Mouse (Mus musculus) lung, adult 2 months (tissue): ENCODE results near the gene Cbs. TPM values are rescaled to one million over a fixed set of nuclear protein-coding genes. Genes with fewer than 3 reads are reported as not detected.

Experiments used
- DNase-seq: peaks from one replicate; pipeline ENCODE4 v3.0.0; 2022
- H3K4me1 ChIP-seq: fragments of 200-500 bp; 2 replicates; pipeline ENCODE4 v1.6.1; 2011; ENCODE audit warnings: low read length; ENCODE audit not compliant: control insufficient read depth, insufficient read depth
- H3K4me3 ChIP-seq: fragments of 200-500 bp; replicated peaks from 2 replicates; pipeline ENCODE3; 2011; ENCODE audit warnings: low read depth, mild to moderate bottlenecking, control low read depth, low read length; ENCODE audit errors: extremely low read depth
- CTCF ChIP-seq: fragments of 200-500 bp; IDR thresholded peaks from 2 replicates; pipeline ENCODE4 v1.5.1; 2011; ENCODE audit warnings: mild to moderate bottlenecking, low read length, control low read depth; ENCODE audit not compliant: insufficient read depth
- POLR2A ChIP-seq: fragments of 200-500 bp; IDR thresholded peaks from 2 replicates; pipeline ENCODE4 v1.6.1; 2011; ENCODE audit warnings: low read depth, mild to moderate bottlenecking, control low read depth, low read length, borderline replicate concordance; ENCODE audit errors: extremely low read depth
- WGBS: fragments of 180-500 bp; shearing (Covaris S2); methylation state at CpG from one replicate; pipeline ENCODE4 v1.1.7; 2018; 5-methylcytosine and 5-hydroxymethylcytosine counted together
- polyA plus RNA-seq: library from polyadenylated mRNA; depleted of rRNA; stranded (reverse); fragments of >200 nt; gene quantifications from 2 replicates; pipeline ENCODE4 v1.2.3, GENCODE M21; 2012

Cbs gene
- polyA plus RNA-seq, 1 experiment = 6.3 TPM

DNA sequence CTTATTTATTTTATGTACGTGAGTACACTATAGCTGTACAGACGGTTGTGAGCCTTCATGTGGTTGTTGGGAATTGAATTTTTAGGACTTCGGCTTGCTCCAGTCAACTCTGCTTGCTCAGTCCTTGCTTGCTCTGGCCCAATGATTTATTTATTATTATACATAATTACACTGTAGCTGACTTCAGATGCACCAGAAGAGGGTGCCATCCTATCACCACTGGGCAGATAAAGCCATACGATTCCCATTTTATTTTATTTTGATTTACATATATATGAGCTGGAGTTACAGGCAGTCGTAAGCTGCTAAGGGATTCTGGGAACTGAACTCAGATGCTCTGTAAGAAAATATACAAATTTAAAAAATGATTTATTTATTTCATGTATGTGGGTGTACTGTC is 65.3 kb downstream of the Cbs start:
- Histone ChIP-seq H3K4me1 (peaks cover 10% of the 10 kb centered on the region), H3K4me3 (no peak overlapping the region)
- no peak for TF ChIP-seq CTCF
- no peak for TF ChIP-seq POLR2A
- no peak for DNase-seq
- WGBS = 81% methylated on average over 5 of the region's 5 CpGs

DNA sequence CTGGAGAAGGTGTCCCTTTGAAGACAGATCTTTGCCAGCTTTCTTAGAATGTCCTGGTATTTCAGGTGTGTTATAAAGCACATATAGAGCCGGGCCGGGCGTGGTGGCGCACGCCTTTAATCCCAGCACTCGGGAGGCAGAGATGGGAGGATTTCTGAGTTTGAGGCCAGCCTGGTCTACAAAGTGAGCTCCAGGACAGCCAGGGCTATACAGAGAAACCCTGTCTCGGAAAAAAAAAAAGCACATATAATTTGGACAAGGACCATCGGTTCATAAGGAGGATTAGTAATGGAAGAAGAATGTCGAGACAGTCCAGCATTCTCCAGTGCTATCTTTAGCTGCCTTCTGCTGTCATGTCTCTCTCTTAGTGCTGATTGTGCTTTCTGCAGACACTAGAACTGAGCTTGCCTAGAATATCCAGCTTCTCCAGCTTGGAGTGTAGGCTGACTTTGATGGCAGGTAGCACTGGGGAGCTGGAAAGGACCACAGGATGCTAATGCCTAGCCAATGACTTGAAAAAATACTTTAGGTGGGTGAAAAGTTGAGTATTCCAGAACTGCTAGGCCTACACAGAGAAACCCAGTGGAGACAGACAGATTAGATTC is 66.6 kb downstream of the Cbs start:
- Histone ChIP-seq H3K4me3 (no peak overlapping the region), H3K4me1 (peaks cover 17% of the 10 kb centered on the region)
- no peak for TF ChIP-seq CTCF
- no peak for TF ChIP-seq POLR2A
- 73% methylated on average over 9 of the region's 9 CpGs for WGBS
- no peak for DNase-seq

DNA sequence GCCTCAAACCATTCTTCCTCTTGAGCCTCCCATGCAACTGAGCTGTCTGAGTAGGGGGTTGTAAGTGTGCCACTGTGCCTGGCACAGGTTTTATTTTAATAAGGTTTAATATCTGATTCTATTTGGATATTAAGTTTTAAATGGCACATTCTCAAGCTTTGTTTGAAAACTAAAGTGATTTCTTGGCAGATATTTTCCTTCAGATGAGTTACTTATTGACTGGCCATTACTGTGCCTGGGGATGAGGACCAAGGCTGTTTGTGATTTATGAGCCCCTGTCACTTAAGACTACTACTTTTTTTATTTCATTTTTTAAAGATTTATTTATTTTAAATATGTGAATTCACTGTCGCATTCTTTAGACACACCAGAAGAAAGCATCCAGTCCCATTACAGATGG is 67.3 kb downstream of the Cbs start:
- WGBS = 88% methylated on average over 1 of the region's 1 CpGs
- Histone ChIP-seq H3K4me1 (peaks cover 17% of the 10 kb centered on the region), H3K4me3 (no peak overlapping the region)
- no peak for DNase-seq
- TF ChIP-seq CTCF = no peak
- no peak for TF ChIP-seq POLR2A

DNA sequence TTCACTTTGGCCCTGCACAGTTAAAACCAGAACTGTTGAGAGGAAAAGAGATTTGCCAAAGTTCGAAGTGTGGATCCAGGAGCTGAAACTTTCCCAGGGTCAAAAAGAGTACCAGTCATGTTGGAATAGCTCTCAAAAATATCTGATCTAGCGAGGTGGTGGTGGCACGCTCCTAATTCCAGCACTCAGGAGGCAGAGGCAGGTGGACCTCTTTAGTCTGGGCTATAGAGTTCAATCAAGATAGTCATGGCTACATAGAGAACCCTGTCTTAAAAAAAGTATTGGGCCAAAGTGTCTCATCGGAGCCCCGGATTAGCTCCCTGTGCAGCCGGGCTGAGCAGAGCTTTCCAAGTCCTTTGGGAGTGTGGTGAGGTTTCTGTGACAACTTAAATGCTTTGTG is 70.8 kb downstream of the Cbs start:
- 56% methylated on average over 6 of the region's 6 CpGs for WGBS
- H3K4me1 ChIP-seq = peaks cover 21% of the 10 kb centered on the region
- H3K4me3 ChIP-seq = no peak overlapping the region
- DNase-seq = no peak
- no peak for TF ChIP-seq POLR2A
- TF ChIP-seq CTCF = no peak

DNA sequence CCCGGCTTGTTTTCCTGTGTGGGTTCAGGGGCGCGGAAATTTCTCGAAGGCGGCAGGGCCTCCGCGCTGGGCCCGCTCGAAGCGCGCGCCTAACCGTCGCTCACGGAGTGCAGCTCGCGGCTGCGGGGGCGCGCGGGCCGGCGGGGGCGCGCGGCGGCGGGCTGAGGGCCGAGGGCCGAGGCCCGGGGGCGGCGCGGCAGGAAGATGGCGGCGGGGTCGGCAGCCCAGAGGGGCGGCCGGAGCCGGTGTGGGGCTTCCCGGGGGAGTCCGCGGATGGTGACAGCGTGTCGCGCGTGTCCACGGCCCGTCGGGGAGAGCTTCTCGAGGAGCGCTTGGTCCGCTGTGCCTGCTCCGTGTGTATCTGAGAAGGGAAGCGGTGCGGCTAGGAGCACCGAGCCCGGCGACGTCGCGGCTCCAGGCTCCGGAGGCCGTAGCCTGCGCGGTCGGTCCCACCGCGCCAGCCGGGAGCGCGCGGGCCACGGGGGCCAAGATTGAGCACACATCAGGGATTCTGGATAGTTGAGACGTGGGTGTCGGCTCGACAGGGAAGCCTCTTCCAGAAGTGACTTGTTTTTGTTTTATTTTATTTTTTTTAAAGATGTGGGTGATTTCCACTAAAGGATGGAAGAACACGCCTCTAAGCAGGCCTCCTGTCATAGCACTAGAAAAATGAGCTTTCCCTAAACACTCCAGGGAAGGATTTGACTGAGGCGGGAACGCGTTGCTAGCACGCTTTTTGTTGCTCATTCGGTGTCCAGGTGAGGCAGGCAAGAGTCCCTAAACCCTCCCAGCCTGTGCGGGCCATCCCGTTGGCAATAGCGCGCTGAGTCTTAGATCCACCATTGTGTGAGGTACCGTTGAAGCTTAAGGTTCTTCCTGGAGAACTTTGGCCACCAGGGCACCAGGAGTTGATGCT is 71.6 kb downstream of the Cbs start:
- TF ChIP-seq CTCF (no peak), POLR2A (peak; percentile 19; the same call in 1 of the 2 replicates)
- under 1% methylated on average over 88 of the region's 88 CpGs for WGBS
- Histone ChIP-seq H3K4me3 (peak overlapping the region; percentile 88), H3K4me1 (peaks cover 21% of the 10 kb centered on the region)
- DNase-seq = peak; percentile 66

DNA sequence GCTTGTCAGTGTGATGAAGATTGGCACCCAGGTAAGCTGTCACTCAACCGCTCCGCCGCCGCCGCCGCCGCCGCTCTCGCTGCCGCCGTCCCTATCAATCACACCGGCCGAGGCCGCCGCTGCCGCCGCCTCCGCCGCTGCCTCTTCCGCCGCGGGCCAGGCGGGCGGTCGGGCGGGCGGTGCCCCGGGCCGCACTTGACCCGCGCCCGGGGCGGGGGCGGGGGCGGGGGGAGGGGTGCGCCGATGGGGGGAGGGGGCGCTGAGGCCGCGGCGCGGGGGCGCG is 72.2 kb downstream of the Cbs start:
- Histone ChIP-seq H3K4me3 (peak overlapping the region; percentile 88), H3K4me1 (peaks cover 21% of the 10 kb centered on the region)
- TF ChIP-seq POLR2A = no peak
- no peak for TF ChIP-seq CTCF
- WGBS = 3% methylated on average over 26 of the region's 44 CpGs
- DNase-seq = no peak

DNA sequence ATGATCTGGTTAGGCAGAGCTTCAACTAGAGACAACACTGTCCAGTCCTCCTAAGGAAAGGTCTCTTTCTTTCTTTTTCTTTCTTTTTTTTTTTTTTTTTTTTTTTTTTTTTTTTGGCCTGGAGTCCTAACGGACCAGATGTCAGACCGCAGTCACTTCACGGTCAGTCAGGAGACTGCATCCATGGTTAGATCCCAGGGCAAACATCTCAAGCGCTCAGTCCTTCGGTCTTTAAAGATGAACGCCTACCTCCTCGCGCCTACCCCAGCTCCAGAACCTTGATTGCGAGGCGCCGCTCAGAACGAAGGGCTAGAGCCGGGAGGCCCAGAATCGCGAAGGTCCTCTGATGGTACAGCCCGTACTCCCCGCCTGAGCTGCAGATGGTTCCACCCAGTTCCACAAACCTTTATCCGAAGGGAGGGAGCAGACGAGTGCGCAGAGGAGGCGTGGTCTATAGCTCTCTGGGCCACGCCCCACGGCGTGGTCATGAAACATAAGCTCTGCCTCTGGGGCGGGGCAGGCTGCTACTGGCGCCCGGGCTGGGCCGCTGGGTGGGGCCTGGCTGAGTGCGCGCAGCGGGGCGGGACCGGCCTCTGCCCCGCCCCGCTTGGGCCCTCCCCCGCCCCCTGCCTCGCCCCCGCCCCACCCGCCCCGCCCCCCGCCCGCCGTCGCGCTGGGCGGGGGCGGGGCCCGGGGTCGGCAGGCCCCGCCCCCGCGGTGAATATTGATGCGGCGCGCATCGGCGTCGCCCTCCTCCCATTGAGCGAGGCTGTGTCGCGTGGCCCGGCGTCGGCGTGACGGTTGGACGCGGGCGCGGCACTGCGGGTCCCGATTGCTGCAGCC is 72.8 kb downstream of the Cbs start, which contains the start of gene Pknox1:
TSS of gene Pknox1 (plus strand) at position 720 of the 843 bp plus-strand sequence.
- peak; percentile 95 for DNase-seq
- under 1% methylated on average over 50 of the region's 72 CpGs for WGBS
- TF ChIP-seq POLR2A = peak; percentile 89; the same call in 1 of the 2 replicates
- TF ChIP-seq CTCF = no peak
- Histone ChIP-seq H3K4me1 (peaks cover 21% of the 10 kb centered on the region), H3K4me3 (peak within 1 kb of the TSS; percentile 88)

DNA sequence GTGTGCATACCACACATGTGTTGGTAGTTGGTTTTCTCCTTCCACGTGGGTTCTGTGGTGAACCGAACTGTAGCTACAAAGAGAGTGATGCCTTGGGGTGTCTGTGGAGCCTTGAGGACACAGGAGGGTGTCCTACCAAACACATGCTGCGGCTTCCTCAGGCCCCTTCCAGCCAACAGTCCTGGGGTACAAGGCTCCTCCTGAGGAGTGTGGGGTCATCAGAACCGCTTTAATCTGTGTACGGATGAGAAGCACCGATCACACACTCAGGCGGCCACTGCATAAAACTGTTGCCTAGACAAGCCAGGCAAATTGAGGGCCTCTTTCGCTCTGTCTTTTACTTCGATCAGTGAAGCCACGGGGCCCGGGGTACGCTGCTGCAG is 73.4 kb downstream of the Cbs start:
- H3K4me3 ChIP-seq = peak overlapping the region; percentile 78
- peaks cover 19% of the 10 kb centered on the region for H3K4me1 ChIP-seq
- peak; percentile 59 for DNase-seq
- TF ChIP-seq CTCF (no peak), POLR2A (no peak)
- WGBS = 8% methylated on average over 12 of the region's 12 CpGs
